Mouse (Mus musculus): ENCODE data around the gene Adcy5. TPM values are rescaled to one million over a fixed set of nuclear protein-coding genes. Genes with fewer than 3 reads are reported as not detected.

Gene Adcy5
- 2.2 and 2.7 TPM in 2 replicates for polyA plus RNA-seq (2016; fragmentation: Nextera tagmentation; extraction: Ambion mirVana)

- WGBS: under 1% methylated on average over 94 of the region's 104 CpGs
- Histone ChIP-seq H3K4me3 (replicated peaks) (peak within 1 kb of the TSS; percentile 72), H3K36me3 (no peaks in the 10 kb centered on the region), H3K9me3 (no peaks in the 10 kb centered on the region), H3K4me1 (replicated peaks) (peaks cover 48% of the 10 kb centered on the region), H3K27ac (peak within 1 kb of the TSS; percentile 67; the same call in 1 of the 2 replicates), H3K4me2 (peak within 1 kb of the TSS; percentile 97), H3K27me3 (peaks cover 70% of the 10 kb centered on the region), H3K9ac (replicated peaks) (peak within 1 kb of the TSS; percentile 81)
- peak; percentile 29 for ATAC-seq (ENCODE audit: insufficient number of reproducible peaks, insufficient read depth, low FRiP score, low TSS enrichment, low read depth)
These were observed at the start of gene Adcy5 for GRCm38 (mm10) chr16:35154641-35155390. Gene Adcy5, plus strand, starts transcription at chr16:35154877.

GRCm38 (mm10) chr16:35107985-35108384, 46.7 kb upstream of the Adcy5 start:
- no peaks in the 10 kb centered on the region for H3K9me3 ChIP-seq
- no peaks in the 10 kb centered on the region for H3K27me3 ChIP-seq
- H3K4me1 ChIP-seq (replicated peaks): peaks cover 57% of the 10 kb centered on the region
- no peak for ATAC-seq (ENCODE audit: insufficient number of reproducible peaks, insufficient read depth, low FRiP score, low TSS enrichment, low read depth)
- WGBS: 20% methylated on average over 6 of the region's 6 CpGs
- H3K4me2 ChIP-seq: 0 out of 2 replicates have a peak overlapping the region, but pooled peaks have one; percentile 1
- H3K9ac ChIP-seq (replicated peaks): no peak overlapping the region
- 0 out of 2 replicates have a peak, but pooled peaks cover 3% of the 10 kb centered on the region for H3K36me3 ChIP-seq
- H3K27ac ChIP-seq: peak overlapping the region; percentile 75
- H3K4me3 ChIP-seq (replicated peaks): no peak overlapping the region

GRCm38 (mm10) chr16:35109156-35109555, 45.5 kb upstream of the Adcy5 start:
- Histone ChIP-seq H3K4me1 (replicated peaks) (peaks cover 52% of the 10 kb centered on the region), H3K9ac (replicated peaks) (no peak overlapping the region), H3K27me3 (no peaks in the 10 kb centered on the region), H3K9me3 (no peaks in the 10 kb centered on the region), H3K4me3 (replicated peaks) (no peak overlapping the region), H3K4me2 (no peak overlapping the region), H3K27ac (no peak overlapping the region), H3K36me3 (0 out of 2 replicates have a peak, but pooled peaks cover 3% of the 10 kb centered on the region)
- no peak for ATAC-seq (ENCODE audit: insufficient number of reproducible peaks, insufficient read depth, low FRiP score, low TSS enrichment, low read depth)
- WGBS: 38% methylated on average over 8 of the region's 8 CpGs

GRCm38 (mm10) chr16:35109656-35110291, 44.9 kb upstream of the Adcy5 start:
- Histone ChIP-seq H3K4me2 (no peak overlapping the region), H3K27ac (peak overlapping the region; percentile 72), H3K27me3 (no peaks in the 10 kb centered on the region), H3K36me3 (0 out of 2 replicates have a peak, but pooled peaks cover 3% of the 10 kb centered on the region), H3K4me3 (replicated peaks) (no peak overlapping the region), H3K9ac (replicated peaks) (no peak overlapping the region), H3K4me1 (replicated peaks) (peaks cover 48% of the 10 kb centered on the region), H3K9me3 (no peaks in the 10 kb centered on the region)
- no peak for ATAC-seq (ENCODE audit: insufficient number of reproducible peaks, insufficient read depth, low FRiP score, low TSS enrichment, low read depth)
- WGBS: 39% methylated on average over 7 of the region's 7 CpGs

- Histone ChIP-seq H3K27me3 (no peaks in the 10 kb centered on the region), H3K9me3 (no peaks in the 10 kb centered on the region), H3K4me1 (replicated peaks) (peaks cover 44% of the 10 kb centered on the region), H3K9ac (replicated peaks) (no peak overlapping the region), H3K4me2 (peak overlapping the region; percentile 15; the same call in 1 of the 2 replicates), H3K36me3 (0 out of 2 replicates have a peak, but pooled peaks cover 3% of the 10 kb centered on the region), H3K4me3 (replicated peaks) (no peak overlapping the region), H3K27ac (peak overlapping the region; percentile 12; the same call in 1 of the 2 replicates)
- ATAC-seq (ENCODE audit: insufficient number of reproducible peaks, insufficient read depth, low FRiP score, low TSS enrichment, low read depth): peak; percentile 86
- 31% methylated on average over 10 of the region's 10 CpGs for WGBS
These were observed 44.1 kb upstream of the Adcy5 start for GRCm38 (mm10) chr16:35110410-35111142.

- ATAC-seq (ENCODE audit: insufficient number of reproducible peaks, insufficient read depth, low FRiP score, low TSS enrichment, low read depth): no peak
These were observed 43.5 kb upstream of the Adcy5 start for GRCm38 (mm10) chr16:35111143-35111620.

GRCm38 (mm10) chr16:35113496-35113895, 41.2 kb upstream of the Adcy5 start:
- no peak for ATAC-seq (ENCODE audit: insufficient number of reproducible peaks, insufficient read depth, low FRiP score, low TSS enrichment, low read depth)
- no peak overlapping the region for H3K4me2 ChIP-seq
- WGBS: 86% methylated on average over 5 of the region's 5 CpGs

More at GRCm38 (mm10) chr16:35111143-35111620, 43.5 kb upstream of the Adcy5 start:
- WGBS: 60% methylated on average over 8 of the region's 8 CpGs
- Histone ChIP-seq H3K4me3 (replicated peaks) (no peak overlapping the region), H3K9ac (replicated peaks) (no peak overlapping the region), H3K27ac (no peak overlapping the region; the same call in 1 of the 2 replicates), H3K9me3 (no peaks in the 10 kb centered on the region), H3K4me1 (replicated peaks) (peaks cover 43% of the 10 kb centered on the region), H3K36me3 (0 out of 2 replicates have a peak, but pooled peaks cover 3% of the 10 kb centered on the region), H3K4me2 (no peak overlapping the region), H3K27me3 (no peaks in the 10 kb centered on the region)

GRCm38 (mm10) chr16:35116328-35116956, 38.2 kb upstream of the Adcy5 start:
- H3K27ac ChIP-seq: no peak overlapping the region
- H3K9ac ChIP-seq (replicated peaks): 0 out of 2 replicates have a peak overlapping the region, but pooled peaks have one; percentile 8
- 86% methylated on average over 7 of the region's 7 CpGs for WGBS
- H3K27me3 ChIP-seq: peaks cover 3% of the 10 kb centered on the region; the same call in 1 of the 2 replicates
- no peak overlapping the region for H3K4me3 ChIP-seq (replicated peaks)
- peaks cover 8% of the 10 kb centered on the region; the same call in 1 of the 2 replicates for H3K9me3 ChIP-seq
- ATAC-seq (ENCODE audit: insufficient number of reproducible peaks, insufficient read depth, low FRiP score, low TSS enrichment, low read depth): no peak
- H3K4me1 ChIP-seq (replicated peaks): no peaks in the 10 kb centered on the region; the same call in 1 of the 2 replicates
- no peak overlapping the region for H3K4me2 ChIP-seq
- no peaks in the 10 kb centered on the region for H3K36me3 ChIP-seq

More at GRCm38 (mm10) chr16:35113496-35113895, 41.2 kb upstream of the Adcy5 start:
- no peak overlapping the region for H3K4me3 ChIP-seq (replicated peaks)
- peaks cover 3% of the 10 kb centered on the region; the same call in 1 of the 2 replicates for H3K27me3 ChIP-seq
- H3K9ac ChIP-seq (replicated peaks): no peak overlapping the region
- no peaks in the 10 kb centered on the region for H3K9me3 ChIP-seq
- H3K27ac ChIP-seq: no peak overlapping the region
- no peaks in the 10 kb centered on the region for H3K36me3 ChIP-seq
- H3K4me1 ChIP-seq (replicated peaks): peaks cover 23% of the 10 kb centered on the region

- H3K4me1 ChIP-seq (replicated peaks): no peaks in the 10 kb centered on the region; the same call in 1 of the 2 replicates
- peaks cover 3% of the 10 kb centered on the region; the same call in 1 of the 2 replicates for H3K27me3 ChIP-seq
- no peak overlapping the region for H3K4me3 ChIP-seq (replicated peaks)
- no peak overlapping the region for H3K4me2 ChIP-seq
- ATAC-seq (ENCODE audit: insufficient number of reproducible peaks, insufficient read depth, low FRiP score, low TSS enrichment, low read depth): no peak
- H3K9me3 ChIP-seq: peaks cover 8% of the 10 kb centered on the region; the same call in 1 of the 2 replicates
- H3K27ac ChIP-seq: no peak overlapping the region
- 55% methylated on average over 7 of the region's 7 CpGs for WGBS
- no peaks in the 10 kb centered on the region for H3K36me3 ChIP-seq
- no peak overlapping the region for H3K9ac ChIP-seq (replicated peaks)
These were observed 37.2 kb upstream of the Adcy5 start for GRCm38 (mm10) chr16:35117436-35117835.

GRCm38 (mm10) chr16:35120603-35121002, 34.1 kb upstream of the Adcy5 start:
- no peak overlapping the region for H3K4me3 ChIP-seq (replicated peaks)
- no peak for ATAC-seq (ENCODE audit: insufficient number of reproducible peaks, insufficient read depth, low FRiP score, low TSS enrichment, low read depth)
- no peak overlapping the region for H3K27ac ChIP-seq
- H3K9me3 ChIP-seq: peaks cover 8% of the 10 kb centered on the region; the same call in 1 of the 2 replicates
- H3K4me2 ChIP-seq: no peak overlapping the region
- H3K36me3 ChIP-seq: no peaks in the 10 kb centered on the region
- H3K27me3 ChIP-seq: peaks cover 3% of the 10 kb centered on the region; the same call in 1 of the 2 replicates
- WGBS: 79% methylated on average over 4 of the region's 4 CpGs
- no peak overlapping the region for H3K9ac ChIP-seq (replicated peaks)
- H3K4me1 ChIP-seq (replicated peaks): peaks cover 7% of the 10 kb centered on the region
